Mouse (Mus musculus) neural tube, embryonic 12.5 days (tissue): ENCODE measurements around the gene Adh6a. TPM values are rescaled to one million over a fixed set of nuclear protein-coding genes. Genes with fewer than 3 reads are reported as not detected.

Experiments
- ATAC-seq: fragments of 200-750 bp; cut with Nextera tagmentation; 2 replicates; pipeline ENCODE4 v1.8.0; 2017; ENCODE audit warnings: low read depth, mild to moderate bottlenecking, moderate TSS enrichment, moderate library complexity; ENCODE audit not compliant: low FRiP score
- H3K27ac ChIP-seq: fragments of 300-500 bp; sonication (generic); 2 replicates; pipeline ENCODE4 v1.5.1; 2016
- H3K27me3 ChIP-seq: fragments of 300-500 bp; sonication (generic); replicated peaks from 2 replicates; pipeline ENCODE4 v1.6.1; 2016; ENCODE audit warnings: mild to moderate bottlenecking
- H3K36me3 ChIP-seq: fragments of 300-500 bp; sonication (generic); 2 replicates; pipeline ENCODE4 v1.6.1; 2016; ENCODE audit warnings: mild to moderate bottlenecking
- H3K4me1 ChIP-seq: fragments of 300-500 bp; sonication (generic); 2 replicates; pipeline ENCODE4 v1.6.1; 2016
- H3K4me2 ChIP-seq: fragments of 300-500 bp; sonication (generic); replicated peaks from 2 replicates; pipeline ENCODE4 v1.6.1; 2016; ENCODE audit warnings: mild to moderate bottlenecking
- H3K4me3 ChIP-seq: fragments of 300-500 bp; sonication (generic); 2 replicates; pipeline ENCODE4 v1.5.1; 2016
- H3K9ac ChIP-seq: fragments of 300-500 bp; sonication (generic); 2 replicates; pipeline ENCODE4 v1.6.1; 2016; ENCODE audit warnings: mild to moderate bottlenecking
- H3K9me3 ChIP-seq: fragments of 300-500 bp; sonication (generic); 2 replicates; pipeline ENCODE4 v1.6.1; 2016; ENCODE audit warnings: mild to moderate bottlenecking
- WGBS: fragments of 180-500 bp; shearing (Covaris S2); methylation state at CpG from one replicate; pipeline ENCODE4 v1.1.7; 2016; 5-methylcytosine and 5-hydroxymethylcytosine counted together
- polyA plus RNA-seq: library from polyadenylated mRNA; unstranded; fragments of >200 nt; fragmentation: Nextera tagmentation; extraction: Ambion mirVana; gene quantifications from 2 replicates; pipeline ENCODE4 v1.2.1, GENCODE M21; 2016

The Adh6a gene
- polyA plus RNA-seq, 1 experiment from 2014 or later: not detected

- WGBS: 93% methylated on average over 9 of the region's 9 CpGs
- Histone ChIP-seq H3K27ac (no peak overlapping the region), H3K4me2 (no peak overlapping the region), H3K36me3 (no peaks in the 10 kb centered on the region), H3K9me3 (peaks cover 14% of the 10 kb centered on the region), H3K4me1 (no peaks in the 10 kb centered on the region), H3K4me3 (no peak overlapping the region), H3K27me3 (no peaks in the 10 kb centered on the region), H3K9ac (no peak overlapping the region)
- ATAC-seq: no peak
These were observed 13.0 kb upstream of the Adh6a start for GRCm38 (mm10) chr3:138300130-138300529.

- Histone ChIP-seq H3K36me3 (no peaks in the 10 kb centered on the region), H3K4me1 (no peaks in the 10 kb centered on the region), H3K9me3 (peaks cover 13% of the 10 kb centered on the region), H3K4me3 (no peak overlapping the region), H3K27ac (no peak overlapping the region), H3K9ac (no peak overlapping the region), H3K4me2 (no peak overlapping the region), H3K27me3 (no peaks in the 10 kb centered on the region)
- WGBS: 31% methylated on average over 4 of the region's 4 CpGs
- no peak for ATAC-seq
These were observed 10.4 kb upstream of the Adh6a start for GRCm38 (mm10) chr3:138302676-138303075.

GRCm38 (mm10) chr3:138303771-138304488 lies 9.2 kb upstream of the Adh6a start:
- Histone ChIP-seq H3K4me3 (no peak overlapping the region), H3K27ac (no peak overlapping the region), H3K9ac (no peak overlapping the region), H3K4me1 (no peaks in the 10 kb centered on the region), H3K27me3 (no peaks in the 10 kb centered on the region), H3K36me3 (no peaks in the 10 kb centered on the region), H3K9me3 (peaks cover 2% of the 10 kb centered on the region; the same call in 1 of the 2 replicates), H3K4me2 (no peak overlapping the region)
- WGBS: 76% methylated on average over 6 of the region's 6 CpGs
- ATAC-seq: peak; percentile 14; the same call in 1 of the 2 replicates

GRCm38 (mm10) chr3:138304489-138304871 lies 8.6 kb upstream of the Adh6a start:
- no peaks in the 10 kb centered on the region for H3K36me3 ChIP-seq
- WGBS: 52% methylated on average over 4 of the region's 4 CpGs
- H3K4me2 ChIP-seq: no peak overlapping the region
- ATAC-seq: no peak
- no peaks in the 10 kb centered on the region for H3K4me1 ChIP-seq
- H3K27me3 ChIP-seq: no peaks in the 10 kb centered on the region
- H3K9ac ChIP-seq: no peak overlapping the region
- H3K4me3 ChIP-seq: no peak overlapping the region
- H3K9me3 ChIP-seq: no peaks in the 10 kb centered on the region
- H3K27ac ChIP-seq: no peak overlapping the region

DNA sequence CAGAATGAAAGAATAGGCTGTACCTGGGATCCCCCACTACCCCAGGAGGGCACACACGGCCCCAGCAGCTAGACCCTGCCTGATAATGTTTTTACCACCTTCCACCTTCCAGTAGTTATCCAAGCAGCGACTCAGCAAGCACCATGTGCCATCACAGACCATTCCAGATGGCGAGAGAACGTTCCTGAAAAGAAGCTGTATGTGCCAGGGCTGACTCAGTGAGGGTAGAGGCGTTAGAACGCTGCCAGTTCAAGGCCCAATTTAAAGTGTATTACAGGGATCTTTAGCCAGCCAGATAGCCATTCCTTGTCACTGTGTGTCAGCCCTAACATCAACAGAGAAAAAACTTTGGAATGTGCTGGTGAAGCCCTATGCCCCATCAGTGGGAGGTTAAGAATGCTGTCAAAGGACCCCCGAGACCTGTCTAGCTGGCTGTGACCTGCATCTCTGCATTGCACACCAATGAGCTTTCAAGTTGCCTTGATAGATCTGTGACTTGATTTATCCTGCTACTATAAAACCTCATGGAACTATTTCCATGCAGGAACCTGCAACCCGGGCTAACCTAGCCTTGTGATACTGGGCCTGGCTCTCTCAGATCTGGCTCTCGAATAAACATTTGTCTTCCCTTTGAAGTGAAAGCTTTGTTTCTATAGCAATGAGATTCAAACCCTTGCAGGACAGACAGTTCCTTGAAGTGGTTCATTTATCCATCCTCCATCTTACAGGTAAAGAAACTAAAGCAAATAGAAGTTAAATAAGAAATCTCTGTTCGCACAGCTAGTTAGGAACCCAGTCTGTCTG lies 7.4 kb upstream of the Adh6a start:
- Histone ChIP-seq H3K9me3 (no peaks in the 10 kb centered on the region), H3K9ac (no peak overlapping the region), H3K27ac (no peak overlapping the region), H3K36me3 (no peaks in the 10 kb centered on the region), H3K4me3 (no peak overlapping the region), H3K4me2 (no peak overlapping the region), H3K4me1 (no peaks in the 10 kb centered on the region), H3K27me3 (no peaks in the 10 kb centered on the region)
- ATAC-seq: no peak
- 68% methylated on average over 10 of the region's 10 CpGs for WGBS

- H3K4me2 ChIP-seq: no peak overlapping the region
- H3K27ac ChIP-seq: no peak overlapping the region
- ATAC-seq: no peak
- no peaks in the 10 kb centered on the region for H3K27me3 ChIP-seq
- H3K9me3 ChIP-seq: no peaks in the 10 kb centered on the region
- H3K4me3 ChIP-seq: no peak overlapping the region
- no peaks in the 10 kb centered on the region for H3K4me1 ChIP-seq
- H3K36me3 ChIP-seq: no peaks in the 10 kb centered on the region
- 54% methylated on average over 8 of the region's 8 CpGs for WGBS
- H3K9ac ChIP-seq: no peak overlapping the region
These were observed 6.8 kb upstream of the Adh6a start for GRCm38 (mm10) chr3:138306290-138306683.

DNA sequence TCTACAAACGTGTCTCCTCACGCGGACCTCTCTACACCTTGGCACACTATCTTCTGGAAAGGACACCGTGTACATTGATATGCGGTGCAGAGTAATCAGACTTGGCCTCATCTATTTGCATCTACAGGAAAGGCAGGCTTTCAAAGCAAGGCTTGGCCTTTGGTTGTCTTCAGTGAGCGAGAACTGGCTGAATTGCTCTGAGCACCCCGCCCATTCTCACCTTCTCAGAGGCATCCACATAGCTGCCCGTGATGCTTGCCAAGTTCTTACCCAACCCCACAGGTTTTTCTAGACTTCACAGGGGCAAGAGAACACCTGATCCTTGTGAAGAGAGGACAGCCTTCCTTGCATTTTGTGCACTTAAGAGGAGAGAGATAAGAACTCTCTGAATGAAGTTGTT lies 3.2 kb upstream of the Adh6a start:
- ATAC-seq: no peak
- Histone ChIP-seq H3K4me1 (no peaks in the 10 kb centered on the region), H3K9ac (no peak overlapping the region), H3K4me2 (no peak overlapping the region), H3K36me3 (no peaks in the 10 kb centered on the region), H3K4me3 (no peak overlapping the region), H3K27ac (no peak overlapping the region), H3K27me3 (no peaks in the 10 kb centered on the region), H3K9me3 (no peaks in the 10 kb centered on the region)
- WGBS: 89% methylated on average over 8 of the region's 8 CpGs

DNA sequence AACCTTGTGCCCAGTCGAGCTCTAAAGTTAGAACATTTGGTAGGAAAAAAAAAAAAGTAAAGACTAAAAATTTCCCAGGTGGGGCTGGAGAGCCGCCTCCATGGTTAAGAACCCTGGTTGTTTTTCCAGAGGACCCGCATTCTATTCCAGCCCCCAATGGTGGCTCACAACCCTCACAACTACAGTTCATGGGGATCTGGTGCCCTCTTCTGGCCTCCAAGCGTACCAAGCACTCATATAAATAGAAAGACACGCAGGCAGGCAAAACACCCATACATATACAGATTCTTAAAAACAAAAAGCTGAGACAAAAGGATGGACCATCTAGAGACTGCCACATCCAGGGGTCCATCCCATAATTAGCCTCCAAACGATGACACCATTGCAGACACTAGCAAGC lies 2.1 kb upstream of the Adh6a start:
- H3K4me3 ChIP-seq: no peak overlapping the region
- H3K36me3 ChIP-seq: no peaks in the 10 kb centered on the region
- ATAC-seq: no peak
- H3K27me3 ChIP-seq: no peaks in the 10 kb centered on the region
- WGBS: 84% methylated on average over 6 of the region's 6 CpGs
- H3K9ac ChIP-seq: no peak overlapping the region
- H3K4me1 ChIP-seq: no peaks in the 10 kb centered on the region
- H3K27ac ChIP-seq: no peak overlapping the region
- H3K4me2 ChIP-seq: no peak overlapping the region
- no peaks in the 10 kb centered on the region for H3K9me3 ChIP-seq

- WGBS: 88% methylated on average over 2 of the region's 2 CpGs
- no peaks in the 10 kb centered on the region for H3K9me3 ChIP-seq
- H3K27ac ChIP-seq: no peak overlapping the region
- no peaks in the 10 kb centered on the region for H3K36me3 ChIP-seq
- H3K4me1 ChIP-seq: no peaks in the 10 kb centered on the region
- no peak overlapping the region for H3K4me2 ChIP-seq
- H3K9ac ChIP-seq: no peak overlapping the region
- no peak overlapping the region for H3K4me3 ChIP-seq
- no peak for ATAC-seq
- no peaks in the 10 kb centered on the region for H3K27me3 ChIP-seq
These were observed 3.9 kb downstream of the Adh6a start for GRCm38 (mm10) chr3:138316908-138317472.

- Histone ChIP-seq H3K27ac (no peak overlapping the region), H3K9me3 (no peaks in the 10 kb centered on the region; the same call in 1 of the 2 replicates), H3K9ac (no peak overlapping the region), H3K27me3 (no peaks in the 10 kb centered on the region), H3K4me3 (no peak overlapping the region), H3K4me2 (no peak overlapping the region), H3K4me1 (no peaks in the 10 kb centered on the region), H3K36me3 (no peaks in the 10 kb centered on the region)
- 82% methylated on average over 17 of the region's 17 CpGs for WGBS
- ATAC-seq: no peak
These were observed 11.9 kb downstream of the Adh6a start for GRCm38 (mm10) chr3:138325001-138325400.

GRCm38 (mm10) chr3:138325466-138325865 lies 12.4 kb downstream of the Adh6a start:
- Histone ChIP-seq H3K36me3 (no peaks in the 10 kb centered on the region), H3K4me3 (no peak overlapping the region), H3K9ac (no peak overlapping the region), H3K4me1 (no peaks in the 10 kb centered on the region), H3K27ac (no peak overlapping the region), H3K4me2 (no peak overlapping the region), H3K9me3 (no peaks in the 10 kb centered on the region; the same call in 1 of the 2 replicates), H3K27me3 (no peaks in the 10 kb centered on the region)
- 87% methylated on average over 6 of the region's 6 CpGs for WGBS
- no peak for ATAC-seq

GRCm38 (mm10) chr3:138333910-138334309 lies 20.8 kb downstream of the Adh6a start:
- Histone ChIP-seq H3K4me2 (no peak overlapping the region), H3K9me3 (no peaks in the 10 kb centered on the region), H3K27me3 (no peaks in the 10 kb centered on the region), H3K9ac (no peak overlapping the region), H3K4me1 (no peaks in the 10 kb centered on the region), H3K36me3 (no peaks in the 10 kb centered on the region), H3K4me3 (no peak overlapping the region), H3K27ac (no peak overlapping the region)
- no peak for ATAC-seq
- 90% methylated on average over 8 of the region's 8 CpGs for WGBS
